Mouse (Mus musculus): ENCODE data around the gene Pglyrp3. TPM values are rescaled to one million over a fixed set of nuclear protein-coding genes. Genes with fewer than 3 reads are reported as not detected.
"Not testable (repeated sequence)": the region's sequence is repeated elsewhere in the genome, so short reads cannot be mapped to it uniquely, and the experiment has no call there.

Gene Pglyrp3
- polyA plus RNA-seq (2014; fragmentation: Nextera tagmentation; extraction: Ambion mirVana): not detected in 2 replicates

GRCm38 (mm10) chr3:92014283-92014682 lies at the start of gene Pglyrp3:
Gene Pglyrp3, plus strand, starts transcription at chr3:92014583.
- ATAC-seq (replicated peaks; ENCODE audit: insufficient number of reproducible peaks, low FRiP score, low TSS enrichment): no peak
- no peak within 1 kb of the TSS for H3K27ac ChIP-seq (ENCODE audit: low read depth, low read length)
- H3K27me3 ChIP-seq (ENCODE audit: control insufficient read depth, insufficient read depth, low read length): no peaks in the 10 kb centered on the region
- no peaks in the 10 kb centered on the region for H3K4me1 ChIP-seq (ENCODE audit: control insufficient read depth, insufficient read depth, low read length)
- H3K9me3 ChIP-seq (replicated peaks; ENCODE audit: control insufficient read depth, low read length): no peaks in the 10 kb centered on the region
- WGBS (ENCODE audit: insufficient replicate concordance): 74% methylated on average over 1 of the region's 1 CpGs
- H3K9ac ChIP-seq (ENCODE audit: low read depth, low read length): no peak within 1 kb of the TSS
- H3K36me3 ChIP-seq (ENCODE audit: control insufficient read depth, insufficient read depth, low read length): no peaks in the 10 kb centered on the region
- H3K4me3 ChIP-seq (ENCODE audit: low read depth, low read length): no peak within 1 kb of the TSS
- H3K4me2 ChIP-seq: no peak within 1 kb of the TSS

GRCm38 (mm10) chr3:92011001-92011400 lies 3.4 kb upstream of the Pglyrp3 start:
- Histone ChIP-seq H3K4me2 (no peak overlapping the region), H3K9ac (ENCODE audit: low read depth, low read length) (no peak overlapping the region), H3K9me3 (replicated peaks; ENCODE audit: control insufficient read depth, low read length) (no peaks in the 10 kb centered on the region), H3K4me3 (ENCODE audit: low read depth, low read length) (no peak overlapping the region), H3K27ac (ENCODE audit: low read depth, low read length) (no peak overlapping the region), H3K27me3 (ENCODE audit: control insufficient read depth, insufficient read depth, low read length) (no peaks in the 10 kb centered on the region), H3K36me3 (ENCODE audit: control insufficient read depth, insufficient read depth, low read length) (no peaks in the 10 kb centered on the region), H3K4me1 (ENCODE audit: control insufficient read depth, insufficient read depth, low read length) (no peaks in the 10 kb centered on the region)
- ATAC-seq (replicated peaks; ENCODE audit: insufficient number of reproducible peaks, low FRiP score, low TSS enrichment): no peak
- WGBS (ENCODE audit: insufficient replicate concordance): 75% methylated on average over 1 of the region's 1 CpGs

- not testable (repeated sequence) for H3K27ac ChIP-seq (ENCODE audit: low read depth, low read length)
Measured at GRCm38 (mm10) chr3:92024541-92024940, 10.2 kb downstream of the Pglyrp3 start.

GRCm38 (mm10) chr3:92033203-92033602 lies 18.8 kb downstream of the Pglyrp3 start:
- WGBS (ENCODE audit: insufficient replicate concordance): 40% methylated on average over 2 of the region's 2 CpGs
- no peak overlapping the region for H3K4me2 ChIP-seq
- no peak for ATAC-seq (replicated peaks; ENCODE audit: insufficient number of reproducible peaks, low FRiP score, low TSS enrichment)

More at GRCm38 (mm10) chr3:92024541-92024940, 10.2 kb downstream of the Pglyrp3 start:
- H3K9ac ChIP-seq (ENCODE audit: low read depth, low read length); H3K27me3 ChIP-seq (ENCODE audit: control insufficient read depth, insufficient read depth, low read length); H3K4me3 ChIP-seq (ENCODE audit: low read depth, low read length); H3K36me3 ChIP-seq (ENCODE audit: control insufficient read depth, insufficient read depth, low read length); ATAC-seq (replicated peaks; ENCODE audit: insufficient number of reproducible peaks, low FRiP score, low TSS enrichment); H3K4me1 ChIP-seq (ENCODE audit: control insufficient read depth, insufficient read depth, low read length); H3K9me3 ChIP-seq (replicated peaks; ENCODE audit: control insufficient read depth, low read length): not testable (repeated sequence)
- H3K4me2 ChIP-seq: peak overlapping the region; percentile 44
- WGBS (ENCODE audit: insufficient replicate concordance): 51% methylated on average over 24 of the region's 24 CpGs

GRCm38 (mm10) chr3:92033892-92034291 lies 19.5 kb downstream of the Pglyrp3 start:
- no peaks in the 10 kb centered on the region for H3K27me3 ChIP-seq (ENCODE audit: control insufficient read depth, insufficient read depth, low read length)
- no peak overlapping the region for H3K4me2 ChIP-seq
- no peaks in the 10 kb centered on the region for H3K4me1 ChIP-seq (ENCODE audit: control insufficient read depth, insufficient read depth, low read length)
- ATAC-seq (replicated peaks; ENCODE audit: insufficient number of reproducible peaks, low FRiP score, low TSS enrichment): no peak
- H3K36me3 ChIP-seq (ENCODE audit: control insufficient read depth, insufficient read depth, low read length): no peaks in the 10 kb centered on the region
- no peak overlapping the region for H3K27ac ChIP-seq (ENCODE audit: low read depth, low read length)
- H3K9ac ChIP-seq (ENCODE audit: low read depth, low read length): no peak overlapping the region
- H3K9me3 ChIP-seq (replicated peaks; ENCODE audit: control insufficient read depth, low read length): no peaks in the 10 kb centered on the region
- 50% methylated on average over 1 of the region's 1 CpGs for WGBS (ENCODE audit: insufficient replicate concordance)
- H3K4me3 ChIP-seq (ENCODE audit: low read depth, low read length): no peak overlapping the region

More at GRCm38 (mm10) chr3:92033203-92033602, 18.8 kb downstream of the Pglyrp3 start:
- H3K4me3 ChIP-seq (ENCODE audit: low read depth, low read length): no peak overlapping the region
- no peaks in the 10 kb centered on the region for H3K36me3 ChIP-seq (ENCODE audit: control insufficient read depth, insufficient read depth, low read length)
- no peak overlapping the region for H3K27ac ChIP-seq (ENCODE audit: low read depth, low read length)
- no peaks in the 10 kb centered on the region for H3K27me3 ChIP-seq (ENCODE audit: control insufficient read depth, insufficient read depth, low read length)
- no peaks in the 10 kb centered on the region for H3K4me1 ChIP-seq (ENCODE audit: control insufficient read depth, insufficient read depth, low read length)
- H3K9ac ChIP-seq (ENCODE audit: low read depth, low read length): no peak overlapping the region
- H3K9me3 ChIP-seq (replicated peaks; ENCODE audit: control insufficient read depth, low read length): no peaks in the 10 kb centered on the region

GRCm38 (mm10) chr3:92050382-92051054 lies 36.1 kb downstream of the Pglyrp3 start:
- ATAC-seq (replicated peaks; ENCODE audit: insufficient number of reproducible peaks, low FRiP score, low TSS enrichment): no peak
- 49% methylated on average over 6 of the region's 6 CpGs for WGBS (ENCODE audit: insufficient replicate concordance)
- H3K9me3 ChIP-seq (replicated peaks; ENCODE audit: control insufficient read depth, low read length): no peaks in the 10 kb centered on the region
- H3K36me3 ChIP-seq (ENCODE audit: control insufficient read depth, insufficient read depth, low read length): no peaks in the 10 kb centered on the region
- H3K27me3 ChIP-seq (ENCODE audit: control insufficient read depth, insufficient read depth, low read length): no peaks in the 10 kb centered on the region
- no peak overlapping the region for H3K4me3 ChIP-seq (ENCODE audit: low read depth, low read length)
- H3K4me1 ChIP-seq (ENCODE audit: control insufficient read depth, insufficient read depth, low read length): no peaks in the 10 kb centered on the region
- no peak overlapping the region for H3K9ac ChIP-seq (ENCODE audit: low read depth, low read length)
- no peak overlapping the region for H3K4me2 ChIP-seq
- no peak overlapping the region for H3K27ac ChIP-seq (ENCODE audit: low read depth, low read length)

- under 1% methylated on average over 65 of the region's 82 CpGs for WGBS (ENCODE audit: insufficient replicate concordance)
- no peaks in the 10 kb centered on the region for H3K9me3 ChIP-seq (replicated peaks; ENCODE audit: control insufficient read depth, low read length)
- no peaks in the 10 kb centered on the region for H3K36me3 ChIP-seq (ENCODE audit: control insufficient read depth, insufficient read depth, low read length)
- ATAC-seq (replicated peaks; ENCODE audit: insufficient number of reproducible peaks, low FRiP score, low TSS enrichment): peak; percentile 61
- peak overlapping the region; percentile 7; the same call in 1 of the 2 replicates for H3K27ac ChIP-seq (ENCODE audit: low read depth, low read length)
- H3K27me3 ChIP-seq (ENCODE audit: control insufficient read depth, insufficient read depth, low read length): peaks cover 23% of the 10 kb centered on the region
- H3K4me3 ChIP-seq (ENCODE audit: low read depth, low read length): peak overlapping the region; percentile 71
- H3K9ac ChIP-seq (ENCODE audit: low read depth, low read length): peak overlapping the region; percentile 73
- no peaks in the 10 kb centered on the region for H3K4me1 ChIP-seq (ENCODE audit: control insufficient read depth, insufficient read depth, low read length)
- H3K4me2 ChIP-seq: peak overlapping the region; percentile 94
Measured at GRCm38 (mm10) chr3:92080462-92081284, 66.3 kb downstream of the Pglyrp3 start.

All from heart, embryonic 11.5 days (tissue).